Mouse (Mus musculus): Measurements from ENCODE around the gene Bcl2l14. TPM values are rescaled to one million over a fixed set of nuclear protein-coding genes. Genes with fewer than 3 reads are reported as not detected.

Bcl2l14 gene
- polyA plus RNA-seq, 1 experiment from 2014 or later = not detected

GRCm38 (mm10) chr6:134389917-134390316 is 6.2 kb upstream of the Bcl2l14 start:
- Histone ChIP-seq H3K27ac (ENCODE audit: low read length) (no peak overlapping the region), H3K4me1 (replicated peaks; ENCODE audit: control insufficient read depth, insufficient read depth, low read length) (peaks cover 2% of the 10 kb centered on the region; the same call in 1 of the 2 replicates), H3K4me3 (replicated peaks; ENCODE audit: low read length) (no peak overlapping the region), H3K27me3 (replicated peaks; ENCODE audit: control insufficient read depth, insufficient read depth, low read length) (no peaks in the 10 kb centered on the region), H3K9ac (replicated peaks; ENCODE audit: low read depth, low read length) (no peak overlapping the region), H3K4me2 (ENCODE audit: low read length) (no peak overlapping the region), H3K36me3 (ENCODE audit: control insufficient read depth, insufficient read depth) (no peaks in the 10 kb centered on the region), H3K9me3 (ENCODE audit: control insufficient read depth, low read length) (no peaks in the 10 kb centered on the region)
- WGBS = 76% methylated on average over 8 of the region's 8 CpGs
- ATAC-seq = peak; percentile 8; the same call in 1 of the 2 replicates

GRCm38 (mm10) chr6:134390837-134391236 is 5.3 kb upstream of the Bcl2l14 start:
- no peak overlapping the region for H3K27ac ChIP-seq (ENCODE audit: low read length)
- ATAC-seq = no peak
- H3K4me3 ChIP-seq (replicated peaks; ENCODE audit: low read length) = no peak overlapping the region
- H3K4me1 ChIP-seq (replicated peaks; ENCODE audit: control insufficient read depth, insufficient read depth, low read length) = peaks cover 2% of the 10 kb centered on the region; the same call in 1 of the 2 replicates
- H3K4me2 ChIP-seq (ENCODE audit: low read length) = no peak overlapping the region
- WGBS = 77% methylated on average over 2 of the region's 2 CpGs
- H3K9ac ChIP-seq (replicated peaks; ENCODE audit: low read depth, low read length) = no peak overlapping the region
- H3K36me3 ChIP-seq (ENCODE audit: control insufficient read depth, insufficient read depth) = no peaks in the 10 kb centered on the region
- H3K27me3 ChIP-seq (replicated peaks; ENCODE audit: control insufficient read depth, insufficient read depth, low read length) = no peaks in the 10 kb centered on the region
- H3K9me3 ChIP-seq (ENCODE audit: control insufficient read depth, low read length) = no peaks in the 10 kb centered on the region

GRCm38 (mm10) chr6:134402914-134403683 is 7.0 kb downstream of the Bcl2l14 start:
- H3K9ac ChIP-seq (replicated peaks; ENCODE audit: low read depth, low read length) = no peak overlapping the region
- WGBS = 43% methylated on average over 16 of the region's 16 CpGs

GRCm38 (mm10) chr6:134403684-134404070 is 7.6 kb downstream of the Bcl2l14 start:
- H3K9me3 ChIP-seq (ENCODE audit: control insufficient read depth, low read length) = 0 out of 2 replicates have a peak, but pooled peaks cover 2% of the 10 kb centered on the region
- H3K27me3 ChIP-seq (replicated peaks; ENCODE audit: control insufficient read depth, insufficient read depth, low read length) = no peaks in the 10 kb centered on the region
- ATAC-seq = no peak
- no peak overlapping the region for H3K27ac ChIP-seq (ENCODE audit: low read length)
- H3K4me2 ChIP-seq (ENCODE audit: low read length) = no peak overlapping the region
- H3K9ac ChIP-seq (replicated peaks; ENCODE audit: low read depth, low read length) = no peak overlapping the region
- no peaks in the 10 kb centered on the region for H3K36me3 ChIP-seq (ENCODE audit: control insufficient read depth, insufficient read depth)
- no peaks in the 10 kb centered on the region for H3K4me1 ChIP-seq (replicated peaks; ENCODE audit: control insufficient read depth, insufficient read depth, low read length)
- no peak overlapping the region for H3K4me3 ChIP-seq (replicated peaks; ENCODE audit: low read length)
- 88% methylated on average over 9 of the region's 9 CpGs for WGBS

More at GRCm38 (mm10) chr6:134402914-134403683, 7.0 kb downstream of the Bcl2l14 start:
- Histone ChIP-seq H3K9me3 (ENCODE audit: control insufficient read depth, low read length) (0 out of 2 replicates have a peak, but pooled peaks cover 2% of the 10 kb centered on the region), H3K4me3 (replicated peaks; ENCODE audit: low read length) (no peak overlapping the region), H3K36me3 (ENCODE audit: control insufficient read depth, insufficient read depth) (no peaks in the 10 kb centered on the region), H3K4me2 (ENCODE audit: low read length) (no peak overlapping the region), H3K27ac (ENCODE audit: low read length) (no peak overlapping the region), H3K27me3 (replicated peaks; ENCODE audit: control insufficient read depth, insufficient read depth, low read length) (no peaks in the 10 kb centered on the region), H3K4me1 (replicated peaks; ENCODE audit: control insufficient read depth, insufficient read depth, low read length) (no peaks in the 10 kb centered on the region)
- no peak for ATAC-seq

GRCm38 (mm10) chr6:134407226-134407625 is 11.1 kb downstream of the Bcl2l14 start:
- ATAC-seq = no peak
- no peaks in the 10 kb centered on the region for H3K36me3 ChIP-seq (ENCODE audit: control insufficient read depth, insufficient read depth)
- H3K9ac ChIP-seq (replicated peaks; ENCODE audit: low read depth, low read length) = no peak overlapping the region
- no peak overlapping the region for H3K4me3 ChIP-seq (replicated peaks; ENCODE audit: low read length)
- H3K9me3 ChIP-seq (ENCODE audit: control insufficient read depth, low read length) = 0 out of 2 replicates have a peak, but pooled peaks cover 2% of the 10 kb centered on the region
- no peak overlapping the region for H3K27ac ChIP-seq (ENCODE audit: low read length)
- no peaks in the 10 kb centered on the region for H3K4me1 ChIP-seq (replicated peaks; ENCODE audit: control insufficient read depth, insufficient read depth, low read length)
- WGBS = 74% methylated on average over 5 of the region's 5 CpGs
- no peaks in the 10 kb centered on the region for H3K27me3 ChIP-seq (replicated peaks; ENCODE audit: control insufficient read depth, insufficient read depth, low read length)
- H3K4me2 ChIP-seq (ENCODE audit: low read length) = no peak overlapping the region

- H3K9me3 ChIP-seq (ENCODE audit: control insufficient read depth, low read length) = no peaks in the 10 kb centered on the region
- H3K36me3 ChIP-seq (ENCODE audit: control insufficient read depth, insufficient read depth) = no peaks in the 10 kb centered on the region
- no peak overlapping the region for H3K4me2 ChIP-seq (ENCODE audit: low read length)
- no peak overlapping the region for H3K27ac ChIP-seq (ENCODE audit: low read length)
- no peaks in the 10 kb centered on the region for H3K4me1 ChIP-seq (replicated peaks; ENCODE audit: control insufficient read depth, insufficient read depth, low read length)
- no peak overlapping the region for H3K9ac ChIP-seq (replicated peaks; ENCODE audit: low read depth, low read length)
- no peaks in the 10 kb centered on the region for H3K27me3 ChIP-seq (replicated peaks; ENCODE audit: control insufficient read depth, insufficient read depth, low read length)
- no peak overlapping the region for H3K4me3 ChIP-seq (replicated peaks; ENCODE audit: low read length)
- ATAC-seq = no peak
- WGBS = 58% methylated on average over 18 of the region's 18 CpGs
These were observed 17.8 kb downstream of the Bcl2l14 start for GRCm38 (mm10) chr6:134413706-134414531.

- H3K36me3 ChIP-seq (ENCODE audit: control insufficient read depth, insufficient read depth) = no peaks in the 10 kb centered on the region
- no peaks in the 10 kb centered on the region for H3K27me3 ChIP-seq (replicated peaks; ENCODE audit: control insufficient read depth, insufficient read depth, low read length)
- H3K9me3 ChIP-seq (ENCODE audit: control insufficient read depth, low read length) = no peaks in the 10 kb centered on the region
- H3K4me2 ChIP-seq (ENCODE audit: low read length) = no peak overlapping the region
- ATAC-seq = no peak
- no peaks in the 10 kb centered on the region for H3K4me1 ChIP-seq (replicated peaks; ENCODE audit: control insufficient read depth, insufficient read depth, low read length)
- H3K4me3 ChIP-seq (replicated peaks; ENCODE audit: low read length) = no peak overlapping the region
- H3K27ac ChIP-seq (ENCODE audit: low read length) = no peak overlapping the region
- 66% methylated on average over 4 of the region's 4 CpGs for WGBS
- H3K9ac ChIP-seq (replicated peaks; ENCODE audit: low read depth, low read length) = no peak overlapping the region
These were observed 18.4 kb downstream of the Bcl2l14 start for GRCm38 (mm10) chr6:134414532-134414883.

- Histone ChIP-seq H3K4me2 (ENCODE audit: low read length) (no peak overlapping the region), H3K4me3 (replicated peaks; ENCODE audit: low read length) (no peak overlapping the region), H3K9ac (replicated peaks; ENCODE audit: low read depth, low read length) (no peak overlapping the region), H3K4me1 (replicated peaks; ENCODE audit: control insufficient read depth, insufficient read depth, low read length) (no peaks in the 10 kb centered on the region), H3K27me3 (replicated peaks; ENCODE audit: control insufficient read depth, insufficient read depth, low read length) (no peaks in the 10 kb centered on the region), H3K9me3 (ENCODE audit: control insufficient read depth, low read length) (no peaks in the 10 kb centered on the region), H3K36me3 (ENCODE audit: control insufficient read depth, insufficient read depth) (no peaks in the 10 kb centered on the region), H3K27ac (ENCODE audit: low read length) (no peak overlapping the region)
- 29% methylated on average over 3 of the region's 3 CpGs for WGBS
- no peak for ATAC-seq
These were observed 20.5 kb downstream of the Bcl2l14 start for GRCm38 (mm10) chr6:134416556-134417105.

- Histone ChIP-seq H3K4me2 (ENCODE audit: low read length) (no peak overlapping the region), H3K36me3 (ENCODE audit: control insufficient read depth, insufficient read depth) (no peaks in the 10 kb centered on the region), H3K9me3 (ENCODE audit: control insufficient read depth, low read length) (no peaks in the 10 kb centered on the region), H3K27ac (ENCODE audit: low read length) (no peak overlapping the region), H3K4me3 (replicated peaks; ENCODE audit: low read length) (no peak overlapping the region), H3K27me3 (replicated peaks; ENCODE audit: control insufficient read depth, insufficient read depth, low read length) (no peaks in the 10 kb centered on the region), H3K9ac (replicated peaks; ENCODE audit: low read depth, low read length) (no peak overlapping the region), H3K4me1 (replicated peaks; ENCODE audit: control insufficient read depth, insufficient read depth, low read length) (no peaks in the 10 kb centered on the region)
- 0 out of 2 replicates have a peak, but pooled peaks have one; percentile 33 for ATAC-seq
- WGBS = 75% methylated on average over 3 of the region's 3 CpGs
These were observed 21.8 kb downstream of the Bcl2l14 start for GRCm38 (mm10) chr6:134417886-134418285.

Measured in forebrain, embryonic 16.5 days (tissue).